Mouse (Mus musculus): ENCODE data around the gene Ssbp2. TPM values are rescaled to one million over a fixed set of nuclear protein-coding genes. Genes with fewer than 3 reads are reported as not detected.

Ssbp2 gene
- polyA plus RNA-seq, 1 experiment from 2014 or later: 249 TPM

- WGBS: 92% methylated on average over 5 of the region's 5 CpGs
- no peaks in the 10 kb centered on the region for H3K36me3 ChIP-seq (ENCODE audit: control insufficient read depth, insufficient read depth, low read length)
- H3K9ac ChIP-seq (replicated peaks; ENCODE audit: low read depth, low read length): no peak overlapping the region
- no peak overlapping the region for H3K27ac ChIP-seq (ENCODE audit: low read depth, low read length)
- H3K4me2 ChIP-seq (ENCODE audit: low read depth, low read length): no peak overlapping the region
- H3K4me3 ChIP-seq (ENCODE audit: low read depth, low read length): no peak overlapping the region
- no peaks in the 10 kb centered on the region for H3K9me3 ChIP-seq (ENCODE audit: control insufficient read depth, low read length)
- ATAC-seq (ENCODE audit: low read depth): no peak
- no peaks in the 10 kb centered on the region for H3K4me1 ChIP-seq (ENCODE audit: control insufficient read depth, insufficient read depth, low read length)
- H3K27me3 ChIP-seq (ENCODE audit: control insufficient read depth, insufficient read depth, low read length): no peaks in the 10 kb centered on the region
These were observed 156.8 kb downstream of the Ssbp2 start for GRCm38 (mm10) chr13:91616876-91617275.

DNA sequence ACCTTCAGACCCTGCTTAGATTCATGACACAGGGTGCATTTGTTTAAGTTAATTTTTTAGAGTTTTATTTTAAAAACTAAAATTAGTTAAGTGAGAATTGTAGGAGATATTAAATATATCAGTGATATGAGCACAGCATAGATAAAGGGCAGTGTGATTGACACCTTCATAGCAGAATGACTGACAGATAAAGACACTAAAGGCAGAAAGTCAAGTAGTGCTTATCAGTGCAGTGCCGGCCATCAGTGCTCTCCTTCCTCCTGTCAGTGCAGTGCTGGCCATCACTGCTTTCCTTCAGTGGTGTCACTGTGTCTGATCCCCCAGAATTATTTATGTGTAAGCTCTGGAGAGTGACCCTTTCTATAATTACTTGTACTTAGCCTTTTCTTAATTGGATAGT, 159.3 kb downstream of the Ssbp2 start:
- ATAC-seq (ENCODE audit: low read depth): no peak
- no peaks in the 10 kb centered on the region for H3K9me3 ChIP-seq (ENCODE audit: control insufficient read depth, low read length)
- H3K36me3 ChIP-seq (ENCODE audit: control insufficient read depth, insufficient read depth, low read length): no peaks in the 10 kb centered on the region
- no peak overlapping the region for H3K9ac ChIP-seq (replicated peaks; ENCODE audit: low read depth, low read length)
- no peaks in the 10 kb centered on the region for H3K4me1 ChIP-seq (ENCODE audit: control insufficient read depth, insufficient read depth, low read length)
- no peak overlapping the region for H3K4me2 ChIP-seq (ENCODE audit: low read depth, low read length)
- no peak overlapping the region for H3K27ac ChIP-seq (ENCODE audit: low read depth, low read length)
- H3K4me3 ChIP-seq (ENCODE audit: low read depth, low read length): no peak overlapping the region
- 87% methylated on average over 1 of the region's 1 CpGs for WGBS
- H3K27me3 ChIP-seq (ENCODE audit: control insufficient read depth, insufficient read depth, low read length): no peaks in the 10 kb centered on the region

GRCm38 (mm10) chr13:91620541-91620940, 160.5 kb downstream of the Ssbp2 start:
- Histone ChIP-seq H3K27ac (ENCODE audit: low read depth, low read length) (no peak overlapping the region), H3K4me1 (ENCODE audit: control insufficient read depth, insufficient read depth, low read length) (no peaks in the 10 kb centered on the region), H3K9ac (replicated peaks; ENCODE audit: low read depth, low read length) (no peak overlapping the region), H3K27me3 (ENCODE audit: control insufficient read depth, insufficient read depth, low read length) (no peaks in the 10 kb centered on the region), H3K36me3 (ENCODE audit: control insufficient read depth, insufficient read depth, low read length) (no peaks in the 10 kb centered on the region), H3K4me2 (ENCODE audit: low read depth, low read length) (no peak overlapping the region), H3K4me3 (ENCODE audit: low read depth, low read length) (no peak overlapping the region), H3K9me3 (ENCODE audit: control insufficient read depth, low read length) (no peaks in the 10 kb centered on the region)
- WGBS: 93% methylated on average over 3 of the region's 3 CpGs
- no peak for ATAC-seq (ENCODE audit: low read depth)

DNA sequence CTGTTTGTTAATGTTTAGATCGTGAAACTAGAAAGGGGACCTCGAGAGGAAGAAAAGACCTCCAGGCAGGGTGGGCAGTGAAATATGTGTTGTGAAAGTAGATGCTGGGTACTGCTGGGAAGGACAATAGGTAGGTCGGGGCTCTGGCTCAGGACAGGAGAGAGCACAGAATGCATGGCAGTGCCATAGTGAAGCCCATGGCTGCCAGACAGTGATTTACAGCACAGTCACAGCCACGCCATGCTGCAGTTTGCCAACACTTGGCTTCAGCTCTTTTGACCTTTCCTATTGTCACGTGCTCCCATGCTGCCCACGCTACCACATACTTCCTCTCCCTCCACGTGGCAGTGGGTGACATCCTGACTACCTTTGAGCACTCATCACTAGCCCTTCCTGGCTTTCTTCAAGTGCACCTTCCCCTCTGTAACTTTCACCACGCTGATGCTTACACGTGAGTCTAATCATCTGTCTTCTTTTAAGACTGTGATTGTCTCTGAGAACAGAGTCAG, 171.3 kb downstream of the Ssbp2 start:
- no peaks in the 10 kb centered on the region for H3K36me3 ChIP-seq (ENCODE audit: control insufficient read depth, insufficient read depth, low read length)
- no peak overlapping the region for H3K27ac ChIP-seq (ENCODE audit: low read depth, low read length)
- H3K4me1 ChIP-seq (ENCODE audit: control insufficient read depth, insufficient read depth, low read length): no peaks in the 10 kb centered on the region
- H3K4me2 ChIP-seq (ENCODE audit: low read depth, low read length): no peak overlapping the region
- no peaks in the 10 kb centered on the region for H3K27me3 ChIP-seq (ENCODE audit: control insufficient read depth, insufficient read depth, low read length)
- H3K4me3 ChIP-seq (ENCODE audit: low read depth, low read length): no peak overlapping the region
- peak; percentile 60; the same call in 1 of the 2 replicates for ATAC-seq (ENCODE audit: low read depth)
- H3K9me3 ChIP-seq (ENCODE audit: control insufficient read depth, low read length): no peaks in the 10 kb centered on the region
- no peak overlapping the region for H3K9ac ChIP-seq (replicated peaks; ENCODE audit: low read depth, low read length)
- 34% methylated on average over 9 of the region's 9 CpGs for WGBS

- ATAC-seq (ENCODE audit: low read depth): no peak
These were observed 174.0 kb downstream of the Ssbp2 start for GRCm38 (mm10) chr13:91634123-91634522.

GRCm38 (mm10) chr13:91635957-91636356, 175.9 kb downstream of the Ssbp2 start:
- Histone ChIP-seq H3K27ac (ENCODE audit: low read depth, low read length) (no peak overlapping the region), H3K27me3 (ENCODE audit: control insufficient read depth, insufficient read depth, low read length) (no peaks in the 10 kb centered on the region), H3K4me2 (ENCODE audit: low read depth, low read length) (no peak overlapping the region), H3K4me3 (ENCODE audit: low read depth, low read length) (no peak overlapping the region), H3K9ac (replicated peaks; ENCODE audit: low read depth, low read length) (no peak overlapping the region), H3K4me1 (ENCODE audit: control insufficient read depth, insufficient read depth, low read length) (no peaks in the 10 kb centered on the region), H3K36me3 (ENCODE audit: control insufficient read depth, insufficient read depth, low read length) (no peaks in the 10 kb centered on the region), H3K9me3 (ENCODE audit: control insufficient read depth, low read length) (no peaks in the 10 kb centered on the region)
- ATAC-seq (ENCODE audit: low read depth): no peak
- 89% methylated on average over 2 of the region's 2 CpGs for WGBS

More at GRCm38 (mm10) chr13:91634123-91634522, 174.0 kb downstream of the Ssbp2 start:
- Histone ChIP-seq H3K4me1 (ENCODE audit: control insufficient read depth, insufficient read depth, low read length) (no peaks in the 10 kb centered on the region), H3K9ac (replicated peaks; ENCODE audit: low read depth, low read length) (no peak overlapping the region), H3K27me3 (ENCODE audit: control insufficient read depth, insufficient read depth, low read length) (no peaks in the 10 kb centered on the region), H3K36me3 (ENCODE audit: control insufficient read depth, insufficient read depth, low read length) (no peaks in the 10 kb centered on the region), H3K4me3 (ENCODE audit: low read depth, low read length) (no peak overlapping the region), H3K27ac (ENCODE audit: low read depth, low read length) (no peak overlapping the region), H3K4me2 (ENCODE audit: low read depth, low read length) (no peak overlapping the region), H3K9me3 (ENCODE audit: control insufficient read depth, low read length) (no peaks in the 10 kb centered on the region)
- 71% methylated on average over 7 of the region's 7 CpGs for WGBS

GRCm38 (mm10) chr13:91636814-91637213, 176.7 kb downstream of the Ssbp2 start:
- Histone ChIP-seq H3K27me3 (ENCODE audit: control insufficient read depth, insufficient read depth, low read length) (no peaks in the 10 kb centered on the region), H3K4me3 (ENCODE audit: low read depth, low read length) (no peak overlapping the region), H3K27ac (ENCODE audit: low read depth, low read length) (no peak overlapping the region), H3K9ac (replicated peaks; ENCODE audit: low read depth, low read length) (no peak overlapping the region), H3K9me3 (ENCODE audit: control insufficient read depth, low read length) (no peaks in the 10 kb centered on the region), H3K4me1 (ENCODE audit: control insufficient read depth, insufficient read depth, low read length) (no peaks in the 10 kb centered on the region), H3K4me2 (ENCODE audit: low read depth, low read length) (no peak overlapping the region), H3K36me3 (ENCODE audit: control insufficient read depth, insufficient read depth, low read length) (no peaks in the 10 kb centered on the region)
- 18% methylated on average over 5 of the region's 5 CpGs for WGBS
- peak; percentile 80 for ATAC-seq (ENCODE audit: low read depth)

GRCm38 (mm10) chr13:91638836-91639235, 178.8 kb downstream of the Ssbp2 start:
- 87% methylated on average over 5 of the region's 5 CpGs for WGBS
- no peaks in the 10 kb centered on the region for H3K36me3 ChIP-seq (ENCODE audit: control insufficient read depth, insufficient read depth, low read length)
- no peak overlapping the region for H3K4me3 ChIP-seq (ENCODE audit: low read depth, low read length)
- no peaks in the 10 kb centered on the region for H3K4me1 ChIP-seq (ENCODE audit: control insufficient read depth, insufficient read depth, low read length)
- H3K4me2 ChIP-seq (ENCODE audit: low read depth, low read length): no peak overlapping the region
- H3K9me3 ChIP-seq (ENCODE audit: control insufficient read depth, low read length): no peaks in the 10 kb centered on the region
- no peaks in the 10 kb centered on the region for H3K27me3 ChIP-seq (ENCODE audit: control insufficient read depth, insufficient read depth, low read length)
- H3K9ac ChIP-seq (replicated peaks; ENCODE audit: low read depth, low read length): no peak overlapping the region
- no peak overlapping the region for H3K27ac ChIP-seq (ENCODE audit: low read depth, low read length)
- ATAC-seq (ENCODE audit: low read depth): no peak

GRCm38 (mm10) chr13:91640219-91640618, 180.1 kb downstream of the Ssbp2 start:
- H3K27me3 ChIP-seq (ENCODE audit: control insufficient read depth, insufficient read depth, low read length): no peaks in the 10 kb centered on the region
- H3K9me3 ChIP-seq (ENCODE audit: control insufficient read depth, low read length): no peaks in the 10 kb centered on the region
- no peaks in the 10 kb centered on the region for H3K4me1 ChIP-seq (ENCODE audit: control insufficient read depth, insufficient read depth, low read length)
- WGBS: 76% methylated on average over 5 of the region's 5 CpGs
- H3K4me2 ChIP-seq (ENCODE audit: low read depth, low read length): no peak overlapping the region
- H3K27ac ChIP-seq (ENCODE audit: low read depth, low read length): no peak overlapping the region
- H3K36me3 ChIP-seq (ENCODE audit: control insufficient read depth, insufficient read depth, low read length): no peaks in the 10 kb centered on the region
- no peak overlapping the region for H3K9ac ChIP-seq (replicated peaks; ENCODE audit: low read depth, low read length)
- no peak for ATAC-seq (ENCODE audit: low read depth)
- no peak overlapping the region for H3K4me3 ChIP-seq (ENCODE audit: low read depth, low read length)

All from neural tube, embryonic 14.5 days (tissue).